Mouse (Mus musculus) erythroid progenitor cell, adult 5-6 weeks (primary cell): ENCODE measurements around the gene Mup14. TPM values are rescaled to one million over a fixed set of nuclear protein-coding genes. Genes with fewer than 3 reads are reported as not detected.
"Not testable (repeated sequence)": the region's sequence is repeated elsewhere in the genome, so short reads cannot be mapped to it uniquely, and the experiment has no call there.

Source experiments
- ATAC-seq: replicated peaks from 2 replicates; pipeline ENCODE4 v1.8.0; 2016; ENCODE audit warnings: moderate number of reproducible peaks, mild to moderate bottlenecking, moderate TSS enrichment, inconsistent platforms; ENCODE audit not compliant: poor library complexity, low FRiP score, severe bottlenecking
- total RNA-seq, 2 experiments: library from RNA; stranded (forward) in 1 of 2; stranded (reverse) in 1 of 2; fragments of 150-400 nt in 1 of 2; fragments of 186-747, 209-891 nt in 1 of 2; gene quantifications; 2 replicates each; pipeline versions ENCODE4 v1.2.3 to v1.2.4; 2015 to 2017; ENCODE audit warnings: low replicate concordance in 2 of 2

The Mup14 gene
- total RNA-seq (2015; ENCODE audit: low replicate concordance) (not detected in 2 replicates), total RNA-seq (2017; ENCODE audit: low replicate concordance) (not detected in 2 replicates)

DNA sequence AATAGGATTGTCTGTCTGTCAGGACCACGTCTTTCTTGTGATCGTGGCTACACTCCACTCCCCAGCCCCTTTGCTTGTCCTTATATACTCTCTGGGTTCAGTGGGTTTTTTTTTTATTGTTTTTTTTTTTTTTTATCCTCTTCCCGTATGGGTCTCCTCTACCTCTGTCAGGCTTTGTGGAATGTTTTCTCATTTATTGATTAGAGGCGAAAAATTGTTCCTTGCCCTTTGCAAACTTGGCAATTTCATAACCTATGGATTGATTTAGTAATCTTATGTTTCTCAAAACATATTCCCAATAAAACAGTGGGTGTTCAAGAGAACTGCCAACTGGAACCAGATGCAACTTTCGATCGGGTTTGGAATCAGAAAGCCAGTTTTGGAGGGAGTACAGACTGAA, at the start of gene Mup14:
Gene Mup14, minus strand, starts transcription at position 101 of the 400 bp plus-strand sequence.
- not testable (repeated sequence) for ATAC-seq

DNA sequence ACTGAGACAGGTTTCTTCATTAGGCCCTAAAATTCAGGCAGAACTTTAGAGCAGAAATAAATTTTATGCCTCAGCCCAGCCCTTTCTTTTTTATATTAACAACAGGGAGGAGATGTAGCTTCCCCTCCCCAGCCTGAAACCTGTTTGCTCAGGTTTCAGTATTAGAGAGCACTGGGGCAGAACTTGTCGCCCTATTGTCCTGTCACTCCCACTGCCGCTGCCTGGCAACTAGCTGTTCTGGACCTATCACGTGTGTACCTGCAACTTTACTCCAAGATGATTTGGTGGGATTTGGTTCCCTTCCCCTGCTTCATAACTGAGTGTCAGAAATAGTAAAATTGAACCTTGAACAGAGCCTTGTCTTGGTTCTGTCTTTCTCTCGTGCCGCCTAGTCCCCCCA, 34.3 kb upstream of the Mup14 start:
- ATAC-seq = not testable (repeated sequence)

Other genes starting within 250 kb of the Mup14 start
- not detected in 2 replicates for gene Mup13, start 75.7 kb downstream of the Mup14 start, total RNA-seq (2015; ENCODE audit: low replicate concordance)
- not detected in 2 replicates for gene Mup13, start 75.7 kb downstream of the Mup14 start, total RNA-seq (2017; ENCODE audit: low replicate concordance)
- gene Mup15, start 135.7 kb upstream of the Mup14 start, total RNA-seq (2015; ENCODE audit: low replicate concordance) = not detected in 2 replicates
- not detected in 2 replicates for gene Mup15, start 135.7 kb upstream of the Mup14 start, total RNA-seq (2017; ENCODE audit: low replicate concordance)
- not detected in 2 replicates for gene Mup16, start 215.5 kb upstream of the Mup14 start, total RNA-seq (2015; ENCODE audit: low replicate concordance)
- not detected in 2 replicates for gene Mup16, start 215.5 kb upstream of the Mup14 start, total RNA-seq (2017; ENCODE audit: low replicate concordance)